Mouse (Mus musculus) MEL (cell line): ENCODE data around the gene Apobec3. TPM values are rescaled to one million over a fixed set of nuclear protein-coding genes. Genes with fewer than 3 reads are reported as not detected.
A peak's percentile ranks its signal among the peaks of the same experiment; 100 is the strongest.

Experiments used
- DNase-seq: peaks from one replicate; pipeline ENCODE4 v3.0.0; 2011; ENCODE audit warnings: low read depth, low spot score
- H3K27ac ChIP-seq: 2 replicates; pipeline ENCODE4 v1.5.1; 2012; ENCODE audit warnings: low read depth, mild to moderate bottlenecking, control low read depth, low read length, moderate library complexity; ENCODE audit not compliant: control insufficient read depth
- H3K27me3 ChIP-seq, 2 experiments: fragments of 150-350 bp in 1 of 2; sonication (generic) in 1 of 2; 2 replicates each; pipeline ENCODE4 v1.6.1; 2012; ENCODE audit warnings: low read length in 2 of 2, mild to moderate bottlenecking in 2 of 2, improper control_type of control experiment in 1 of 2, moderate library complexity in 1 of 2; ENCODE audit not compliant: insufficient read depth in 2 of 2, control insufficient read depth in 1 of 2
- H3K36me3 ChIP-seq, 2 experiments: 2 replicates each; pipeline ENCODE4 v1.6.1; 2012 to 2014; ENCODE audit warnings: low read length in 2 of 2, improper control_type of control experiment in 1 of 2, inconsistent platforms in 1 of 2, mild to moderate bottlenecking in 1 of 2; ENCODE audit not compliant: insufficient read depth in 2 of 2, control insufficient read depth in 1 of 2
- H3K4me1 ChIP-seq, 2 experiments: fragments of 150-350 bp in 1 of 2; sonication (generic) in 1 of 2; 2 replicates each; pipeline ENCODE4 v1.6.1; 2012; ENCODE audit warnings: low read length in 2 of 2, improper control_type of control experiment in 1 of 2, mild to moderate bottlenecking in 1 of 2; ENCODE audit not compliant: insufficient read depth in 2 of 2, control insufficient read depth in 1 of 2
- H3K4me3 ChIP-seq, 2 experiments: fragments of 150-350 bp in 1 of 2; sonication (generic) in 1 of 2; 2 replicates each; pipeline ENCODE4 v1.5.1; 2012; ENCODE audit warnings: low read depth in 2 of 2, low read length in 2 of 2, mild to moderate bottlenecking in 2 of 2, moderate library complexity in 2 of 2, control low read depth in 1 of 2, improper control_type of control experiment in 1 of 2; ENCODE audit not compliant: control insufficient read depth in 1 of 2, insufficient read depth in 1 of 2
- H3K79me2 ChIP-seq: 2 replicates; pipeline ENCODE4 v1.6.1; 2012; ENCODE audit warnings: mild to moderate bottlenecking, low read length, moderate library complexity; ENCODE audit not compliant: control insufficient read depth, poor library complexity, insufficient read depth
- H3K9ac ChIP-seq: 2 replicates; pipeline ENCODE4 v1.6.1; 2012; ENCODE audit warnings: low read depth, mild to moderate bottlenecking, control low read depth, low read length, moderate library complexity; ENCODE audit not compliant: control insufficient read depth, poor library complexity, severe bottlenecking
- H3K9me3 ChIP-seq: fragments of 150-350 bp; sonication (generic); replicated peaks from 2 replicates; pipeline ENCODE4 v1.6.1; 2012; ENCODE audit warnings: mild to moderate bottlenecking, low read length, improper control_type of control experiment, moderate library complexity; ENCODE audit not compliant: insufficient read depth
- BHLHE40 ChIP-seq: IDR thresholded peaks from 2 replicates; pipeline ENCODE4 v1.6.1; 2012; ENCODE audit warnings: low read depth, mild to moderate bottlenecking, inconsistent platforms, low read length, improper control_type of control experiment, borderline replicate concordance
- CHD1 ChIP-seq: IDR thresholded peaks from 2 replicates; pipeline ENCODE4 v1.6.1; 2012; ENCODE audit warnings: low read depth, mild to moderate bottlenecking, inconsistent platforms, low read length, improper control_type of control experiment
- CTCF ChIP-seq, 3 experiments: IDR thresholded peaks in 2 of 3; conservative IDR thresholded peaks in 1 of 3; 2 replicates each; pipeline ENCODE4 v1.5.1; 2011 to 2012; ENCODE audit warnings: low read length in 3 of 3, low read depth in 2 of 3, mild to moderate bottlenecking in 2 of 3, improper control_type of control experiment in 1 of 3, inconsistent platforms in 1 of 3, mixed read lengths in 1 of 3, moderate library complexity in 1 of 3; ENCODE audit not compliant: control insufficient read depth in 1 of 3, insufficient read depth in 1 of 3, poor library complexity in 1 of 3, severe bottlenecking in 1 of 3
- ELF1 ChIP-seq: IDR thresholded peaks from 2 replicates; pipeline ENCODE4 v1.6.1; 2014; ENCODE audit warnings: low read depth, mild to moderate bottlenecking, inconsistent platforms, low read length, improper control_type of control experiment, moderate library complexity
- EP300 ChIP-seq, 2 experiments: IDR thresholded peaks; 2 replicates each; pipeline ENCODE4 v1.6.1; 2011; ENCODE audit warnings: improper control_type of control experiment in 2 of 2, low read length in 2 of 2, low read depth in 1 of 2, mild to moderate bottlenecking in 1 of 2
- ETS1 ChIP-seq: IDR thresholded peaks from 2 replicates; pipeline ENCODE4 v1.6.1; 2012; ENCODE audit warnings: low read depth, mild to moderate bottlenecking, inconsistent platforms, low read length, improper control_type of control experiment, moderate library complexity
- GATA1 ChIP-seq: IDR thresholded peaks from 2 replicates; pipeline ENCODE4 v1.6.1; 2011; ENCODE audit warnings: low read depth, low read length, improper control_type of control experiment
- HCFC1 ChIP-seq: IDR thresholded peaks from 2 replicates; pipeline ENCODE4 v1.6.1; 2012; ENCODE audit warnings: low read depth, mild to moderate bottlenecking, inconsistent platforms, low read length, improper control_type of control experiment, moderate library complexity
- JUND ChIP-seq: IDR thresholded peaks from 2 replicates; pipeline ENCODE4 v1.6.1; 2011; ENCODE audit warnings: low read depth, mild to moderate bottlenecking, improper control_type of control experiment, low read length
- KAT2A ChIP-seq: conservative IDR thresholded peaks from 2 replicates; pipeline ENCODE4 v1.6.1; 2012; ENCODE audit warnings: low read depth, low read length, improper control_type of control experiment, inconsistent platforms
- MAFK ChIP-seq: IDR thresholded peaks from 2 replicates; pipeline ENCODE4 v1.6.1; 2011; ENCODE audit warnings: low read depth, mild to moderate bottlenecking, low read length, improper control_type of control experiment, borderline replicate concordance
- MXI1 ChIP-seq: IDR thresholded peaks from 2 replicates; pipeline ENCODE4 v1.6.1; 2011; ENCODE audit warnings: mild to moderate bottlenecking, low read depth, low read length, improper control_type of control experiment
- MYB ChIP-seq: IDR thresholded peaks from 2 replicates; pipeline ENCODE4 v1.6.1; 2011; ENCODE audit warnings: mild to moderate bottlenecking, low read depth, low read length, improper control_type of control experiment
- MYC ChIP-seq: IDR thresholded peaks from 2 replicates; pipeline ENCODE4 v1.6.1; 2011; ENCODE audit warnings: low read depth, mild to moderate bottlenecking, low read length, improper control_type of control experiment, moderate library complexity
- NELFE ChIP-seq: IDR thresholded peaks from 2 replicates; pipeline ENCODE4 v1.6.1; 2011; ENCODE audit warnings: low read depth, low read length, improper control_type of control experiment
- NRF1 ChIP-seq: IDR thresholded peaks from 2 replicates; pipeline ENCODE4 v1.6.1; 2014; ENCODE audit warnings: low read depth, mild to moderate bottlenecking, inconsistent platforms, low read length, improper control_type of control experiment, moderate library complexity; ENCODE audit not compliant: poor library complexity, insufficient read depth, severe bottlenecking
- POLR2A ChIP-seq, 2 experiments: IDR thresholded peaks; 2 replicates each; pipeline ENCODE4 v1.6.1; 2011 to 2012; ENCODE audit warnings: low read length in 2 of 2, mild to moderate bottlenecking in 2 of 2, control low read depth in 1 of 2, improper control_type of control experiment in 1 of 2, low read depth in 1 of 2, moderate library complexity in 1 of 2; ENCODE audit not compliant: control insufficient read depth in 1 of 2, insufficient read depth in 1 of 2, poor library complexity in 1 of 2
- POLR2AphosphoS5 ChIP-seq: IDR thresholded peaks from 2 replicates; pipeline ENCODE4 v1.6.1; 2012; ENCODE audit warnings: low read depth, borderline replicate concordance, mild to moderate bottlenecking, inconsistent platforms, low read length, moderate library complexity, mixed read lengths
- RAD21 ChIP-seq: IDR thresholded peaks from 2 replicates; pipeline ENCODE4 v1.6.1; 2011; ENCODE audit warnings: mild to moderate bottlenecking, low read depth, low read length, improper control_type of control experiment
- RCOR1 ChIP-seq: IDR thresholded peaks from 2 replicates; pipeline ENCODE4 v1.6.1; 2012; ENCODE audit warnings: low read depth, mild to moderate bottlenecking, inconsistent platforms, low read length, improper control_type of control experiment
- SIN3A ChIP-seq: IDR thresholded peaks from 2 replicates; pipeline ENCODE4 v1.6.1; 2012; ENCODE audit warnings: low read length, improper control_type of control experiment, inconsistent platforms
- SMC3 ChIP-seq: IDR thresholded peaks from 2 replicates; pipeline ENCODE4 v1.6.1; 2011; ENCODE audit warnings: low read depth, low read length, improper control_type of control experiment
- TAL1 ChIP-seq: IDR thresholded peaks from 2 replicates; pipeline ENCODE4 v1.6.1; 2012; ENCODE audit warnings: mild to moderate bottlenecking, inconsistent platforms, low read length, moderate library complexity, mixed read lengths
- TBP ChIP-seq: IDR thresholded peaks from 2 replicates; pipeline ENCODE4 v1.8.0; 2011; ENCODE audit warnings: low read depth, low read length, improper control_type of control experiment
- TCF12 ChIP-seq: IDR thresholded peaks from 2 replicates; pipeline ENCODE4 v1.6.1; 2014; ENCODE audit warnings: low read depth, mild to moderate bottlenecking, inconsistent platforms, low read length, improper control_type of control experiment, moderate library complexity
- UBTF ChIP-seq: IDR thresholded peaks from 2 replicates; pipeline ENCODE4 v1.6.1; 2012; ENCODE audit warnings: low read depth, mild to moderate bottlenecking, inconsistent platforms, low read length, improper control_type of control experiment, moderate library complexity, borderline replicate concordance; ENCODE audit not compliant: insufficient read depth
- USF1 ChIP-seq: IDR thresholded peaks from 2 replicates; pipeline ENCODE4 v1.6.1; 2014; ENCODE audit warnings: low read depth, mild to moderate bottlenecking, inconsistent platforms, low read length, improper control_type of control experiment, moderate library complexity
- USF2 ChIP-seq, 2 experiments: IDR thresholded peaks; 2 replicates each; pipeline ENCODE4 v1.6.1; 2011 to 2012; ENCODE audit warnings: improper control_type of control experiment in 2 of 2, low read length in 2 of 2, borderline replicate concordance in 1 of 2, inconsistent platforms in 1 of 2, low read depth in 1 of 2, mild to moderate bottlenecking in 1 of 2; ENCODE audit not compliant: insufficient read depth in 1 of 2
- ZC3H11A ChIP-seq: IDR thresholded peaks from 2 replicates; pipeline ENCODE4 v1.6.1; 2012; ENCODE audit warnings: low read depth, mild to moderate bottlenecking, inconsistent platforms, low read length, improper control_type of control experiment
- ZNF384 ChIP-seq: IDR thresholded peaks from 2 replicates; pipeline ENCODE4 v1.6.1; 2012; ENCODE audit warnings: low read depth, mild to moderate bottlenecking, inconsistent platforms, low read length, improper control_type of control experiment
- polyA plus RNA-seq, 2 experiments: library from polyadenylated mRNA; stranded (reverse) in 1 of 2; unstranded in 1 of 2; fragments of >175 nt in 1 of 2; fragments of >200 nt in 1 of 2; gene quantifications; 2 replicates each; pipeline versions ENCODE4 v1.2.1 to v1.2.4; 2012; ENCODE audit warnings: low replicate concordance in 2 of 2, low read depth in 1 of 2; ENCODE audit not compliant: insufficient read length in 2 of 2, insufficient read depth in 1 of 2, missing spikeins in 1 of 2
- total RNA-seq: library from RNA; depleted of rRNA; stranded (reverse); fragments of 300-350 nt; gene quantifications from 2 replicates; pipeline ENCODE4 v1.2.3, GENCODE M21; 2012

The Apobec3 gene
- total and polyA plus RNA-seq, 3 experiments, result 22.2 to 38.6 TPM; not detected in 1

- H3K4me3 ChIP-seq, result peak overlapping the region; percentile 52 to 68
- peak overlapping the region; percentile 90 for H3K27ac ChIP-seq
These were observed 35.5 kb downstream of the Apobec3 start for GRCm38 (mm10) chr15:79926856-79927416.

GRCm38 (mm10) chr15:79927637-79928122 is 36.2 kb downstream of the Apobec3 start:
- H3K79me2 ChIP-seq, result no peaks in the 10 kb centered on the region; the same call in 1 of the 2 replicates
- TF ChIP-seq TBP, result peak; percentile 54; the same call in 1 of the 2 replicates
- TF ChIP-seq BHLHE40, result no peak
- no peak for TF ChIP-seq RAD21
- TF ChIP-seq NRF1, result peak; percentile 73
- TF ChIP-seq GATA1, result peak; percentile 84
- TF ChIP-seq UBTF, result no peak
- TF ChIP-seq RCOR1, result no peak
- TF ChIP-seq USF2 (IDR thresholded peaks at IDR 0.05; ENCODE audit: borderline replicate concordance in 1 of 2, insufficient read depth in 1 of 2, low read depth in 1 of 2, low read length in 2 of 2), result peak; percentile 49 to 80; a peak in 3 of 4 replicates
- TF ChIP-seq SMC3, result no peak
- TF ChIP-seq ZNF384, result no peak
- TF ChIP-seq ZC3H11A, result no peak
- peak; percentile 61; the same call in 1 of the 2 replicates for TF ChIP-seq HCFC1
- TF ChIP-seq MXI1, result peak; percentile 75
- TF ChIP-seq MYC, result no peak
- TF ChIP-seq SIN3A, result peak; percentile 79; the same call in 1 of the 2 replicates
- no peak for TF ChIP-seq CTCF (IDR thresholded peaks at IDR 0.05 in 2 of 3, conservative IDR thresholded peaks at IDR 0.05 in 1 of 3; ENCODE audit: control insufficient read depth in 1 of 3, insufficient read depth in 1 of 3, low read depth in 2 of 3, low read length in 3 of 3, poor library complexity in 1 of 3, severe bottlenecking in 1 of 3)
- TF ChIP-seq MYB, result peak; percentile 51; the same call in 1 of the 2 replicates
- no peak for TF ChIP-seq JUND
- no peak for TF ChIP-seq CHD1
- TF ChIP-seq TAL1, result peak; percentile 58
- TF ChIP-seq ELF1, result no peak
- TF ChIP-seq USF1, result peak; percentile 96
- TF ChIP-seq EP300 (IDR thresholded peaks at IDR 0.05; ENCODE audit: low read depth in 1 of 2, low read length in 2 of 2), result peak in 1 of 2 experiments; percentile 19; a peak in 2 of 4 replicates

More at GRCm38 (mm10) chr15:79926856-79927416, 35.5 kb downstream of the Apobec3 start:
- no peaks in the 10 kb centered on the region for H3K27me3 ChIP-seq
- H3K9me3 ChIP-seq, result no peaks in the 10 kb centered on the region
- no peaks in the 10 kb centered on the region; the same call in 1 of the 2 replicates for H3K79me2 ChIP-seq
- H3K4me1 ChIP-seq, result peaks cover 7 to 20% of the 10 kb centered on the region in 2 experiments
- no peak for TF ChIP-seq HCFC1
- TF ChIP-seq ETS1, result no peak
- TF ChIP-seq NELFE, result no peak
- TF ChIP-seq TCF12, result no peak
- no peak for TF ChIP-seq ZC3H11A
- TF ChIP-seq USF1, result no peak
- no peak for TF ChIP-seq BHLHE40
- no peak for TF ChIP-seq RCOR1
- TF ChIP-seq KAT2A, result no peak
- no peak for TF ChIP-seq MAFK
- no peak for TF ChIP-seq POLR2A (IDR thresholded peaks at IDR 0.05; ENCODE audit: control insufficient read depth in 1 of 2, insufficient read depth in 1 of 2, low read depth in 1 of 2, low read length in 2 of 2, poor library complexity in 1 of 2)
- TF ChIP-seq CTCF (IDR thresholded peaks at IDR 0.05 in 2 of 3, conservative IDR thresholded peaks at IDR 0.05 in 1 of 3; ENCODE audit: control insufficient read depth in 1 of 3, insufficient read depth in 1 of 3, low read depth in 2 of 3, low read length in 3 of 3, poor library complexity in 1 of 3, severe bottlenecking in 1 of 3), result no peak
- no peak for TF ChIP-seq USF2 (IDR thresholded peaks at IDR 0.05; ENCODE audit: borderline replicate concordance in 1 of 2, insufficient read depth in 1 of 2, low read depth in 1 of 2, low read length in 2 of 2)
- no peak for TF ChIP-seq POLR2AphosphoS5
- TF ChIP-seq SMC3, result no peak
- peaks cover 0 to 9% of the 10 kb centered on the region in 2 experiments; a peak in 2 of 4 replicates for H3K36me3 ChIP-seq
- peak; percentile 46 for DNase-seq
- peak overlapping the region; percentile 57 for H3K9ac ChIP-seq

More at GRCm38 (mm10) chr15:79927637-79928122, 36.2 kb downstream of the Apobec3 start:
- Histone ChIP-seq H3K36me3 (peaks cover 0 to 9% of the 10 kb centered on the region in 2 experiments; a peak in 2 of 4 replicates), H3K9ac (peak overlapping the region; percentile 72), H3K9me3 (no peaks in the 10 kb centered on the region), H3K27me3 (no peaks in the 10 kb centered on the region), H3K4me3 (peak overlapping the region; percentile 68 to 72), H3K27ac (peak overlapping the region; percentile 90), H3K4me1 (peaks cover 7 to 22% of the 10 kb centered on the region in 2 experiments)
- peak; percentile 98 for DNase-seq
